Mouse (Mus musculus) midbrain, embryonic 14.5 days (tissue): ENCODE results near the gene Prok1. TPM values are rescaled to one million over a fixed set of nuclear protein-coding genes. Genes with fewer than 3 reads are reported as not detected.

Source experiments
- ATAC-seq: fragments of 200-750 bp; cut with Nextera tagmentation; 2 replicates; pipeline ENCODE4 v1.8.0; 2017; ENCODE audit warnings: moderate number of reproducible peaks, moderate library complexity; ENCODE audit not compliant: low FRiP score, low TSS enrichment
- DNase-seq: peaks from one replicate; pipeline ENCODE4 v3.0.0-alpha.2; 2015
- H3K27ac ChIP-seq: fragments of 300-500 bp; sonication (generic); replicated peaks from 2 replicates; pipeline ENCODE4 v1.5.1; 2014; ENCODE audit warnings: mild to moderate bottlenecking, low read depth, low read length, moderate library complexity
- H3K27me3 ChIP-seq: fragments of 300-500 bp; sonication (generic); 2 replicates; pipeline ENCODE4 v1.6.1; 2014; ENCODE audit warnings: low read length, control low read depth, mixed read lengths; ENCODE audit not compliant: control insufficient read depth, insufficient read depth
- H3K36me3 ChIP-seq: fragments of 300-500 bp; sonication (generic); 2 replicates; pipeline ENCODE4 v1.6.1; 2014; ENCODE audit warnings: low read length, control low read depth; ENCODE audit not compliant: control insufficient read depth, insufficient read depth
- H3K4me1 ChIP-seq: fragments of 300-500 bp; sonication (generic); 2 replicates; pipeline ENCODE4 v1.6.1; 2014; ENCODE audit warnings: mild to moderate bottlenecking, antibody characterized with exemption, low read length, control low read depth; ENCODE audit not compliant: control insufficient read depth, insufficient read depth
- H3K4me2 ChIP-seq: fragments of 300-500 bp; sonication (generic); 2 replicates; pipeline ENCODE4 v1.6.1; 2014; ENCODE audit warnings: mild to moderate bottlenecking, low read length, moderate library complexity
- H3K4me3 ChIP-seq: fragments of 300-500 bp; sonication (generic); replicated peaks from 2 replicates; pipeline ENCODE4 v1.5.1; 2014; ENCODE audit warnings: low read depth, low read length
- H3K9ac ChIP-seq: fragments of 300-500 bp; sonication (generic); replicated peaks from 2 replicates; pipeline ENCODE4 v1.6.1; 2014; ENCODE audit warnings: mild to moderate bottlenecking, low read length, moderate library complexity
- H3K9me3 ChIP-seq: fragments of 300-500 bp; sonication (generic); 2 replicates; pipeline ENCODE4 v1.6.1; 2016; ENCODE audit warnings: low read length, control low read depth, mixed read lengths; ENCODE audit not compliant: control insufficient read depth
- WGBS: fragments of 180-500 bp; shearing (Covaris S2); extraction: QIAGEN DNeasy Blood & Tissue Kit; methylation state at CpG from one replicate; pipeline ENCODE4 v1.1.7; 2014; 5-methylcytosine and 5-hydroxymethylcytosine counted together
- polyA plus RNA-seq: library from polyadenylated mRNA; unstranded; fragments of >200 nt; fragmentation: Nextera tagmentation; extraction: Ambion mirVana; gene quantifications from 2 replicates; pipeline ENCODE4 v1.2.1, GENCODE M21; 2014

Prok1 gene
- polyA plus RNA-seq, 1 experiment from 2014 or later, result 0.16 TPM

DNA sequence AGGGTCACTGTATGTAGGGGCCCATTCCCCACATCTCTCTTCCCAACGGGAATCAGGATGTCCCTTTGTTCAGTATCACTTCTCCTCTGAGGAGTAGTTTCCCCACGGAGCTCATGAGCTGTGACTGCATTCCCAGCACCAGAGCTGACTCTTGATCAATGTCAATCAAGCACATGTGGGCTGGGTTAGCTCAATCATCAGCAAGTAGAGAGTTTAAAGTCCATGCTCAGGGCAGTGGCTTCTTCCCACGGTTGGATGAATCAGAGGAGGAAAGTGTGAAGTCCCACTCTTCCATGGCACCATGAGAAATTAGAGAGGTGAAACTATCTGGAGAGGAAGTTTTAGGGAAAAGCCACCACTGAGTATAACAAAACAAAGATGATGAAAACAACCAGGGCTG lies 9.5 kb upstream of the Prok1 start:
- Histone ChIP-seq H3K9ac (no peak overlapping the region), H3K27ac (no peak overlapping the region), H3K36me3 (no peaks in the 10 kb centered on the region), H3K4me3 (no peak overlapping the region), H3K4me1 (no peaks in the 10 kb centered on the region), H3K27me3 (no peaks in the 10 kb centered on the region), H3K4me2 (no peak overlapping the region), H3K9me3 (no peaks in the 10 kb centered on the region)
- 70% methylated on average over 3 of the region's 3 CpGs for WGBS
- ATAC-seq (no peak), DNase-seq (no peak)

- no peaks in the 10 kb centered on the region for H3K36me3 ChIP-seq
- DNase-seq, result no peak
- no peak for ATAC-seq
- H3K4me2 ChIP-seq, result no peak overlapping the region
- no peak overlapping the region for H3K9ac ChIP-seq
- H3K4me3 ChIP-seq, result no peak overlapping the region
- H3K9me3 ChIP-seq, result no peaks in the 10 kb centered on the region
- WGBS, result 82% methylated on average over 6 of the region's 6 CpGs
- H3K27me3 ChIP-seq, result no peaks in the 10 kb centered on the region
- 0 out of 2 replicates have a peak, but pooled peaks cover 1% of the 10 kb centered on the region for H3K4me1 ChIP-seq
- no peak overlapping the region for H3K27ac ChIP-seq
Measured at GRCm38 (mm10) chr3:107246876-107247275, 7.4 kb upstream of the Prok1 start.

DNA sequence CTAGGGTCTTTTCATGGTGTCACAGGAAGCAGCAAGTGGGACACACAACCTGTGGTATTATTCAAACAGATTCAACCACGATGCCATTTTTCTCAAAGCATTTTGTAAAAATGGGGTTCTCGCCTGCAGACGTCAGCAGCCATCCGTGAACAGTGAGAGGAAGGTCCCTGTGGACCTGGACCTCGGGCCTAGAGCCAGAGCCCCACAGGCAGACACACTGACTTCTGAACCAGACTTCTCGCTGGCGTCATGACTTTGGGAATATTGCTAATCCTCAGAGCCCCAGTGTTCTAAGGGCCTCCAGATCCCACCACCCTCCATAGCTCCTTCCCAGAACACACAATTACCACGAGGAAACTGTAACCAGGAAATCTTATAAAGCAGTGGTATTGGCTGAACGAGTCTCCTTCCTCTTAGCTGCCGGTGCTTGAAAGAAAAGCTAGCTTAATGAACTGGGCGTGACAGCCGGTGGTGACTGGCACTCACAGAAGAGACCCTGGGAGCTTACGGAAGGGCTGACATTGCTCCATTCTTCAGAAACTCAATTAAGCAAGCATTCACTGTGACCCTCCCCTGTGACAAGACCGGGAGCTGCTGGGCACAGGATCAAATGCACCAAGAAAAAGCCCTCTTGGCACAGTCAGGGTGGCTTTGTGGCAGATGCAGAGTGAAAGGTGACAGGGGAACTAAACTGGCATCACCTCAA lies 2.0 kb upstream of the Prok1 start:
- Histone ChIP-seq H3K27ac (no peak overlapping the region), H3K27me3 (no peaks in the 10 kb centered on the region), H3K9ac (no peak overlapping the region), H3K4me3 (no peak overlapping the region), H3K9me3 (no peaks in the 10 kb centered on the region), H3K4me2 (0 out of 2 replicates have a peak overlapping the region, but pooled peaks have one; percentile 7), H3K36me3 (no peaks in the 10 kb centered on the region), H3K4me1 (0 out of 2 replicates have a peak, but pooled peaks cover 6% of the 10 kb centered on the region)
- ATAC-seq (no peak), DNase-seq (peak; percentile 46)
- WGBS, result 25% methylated on average over 14 of the region's 14 CpGs

GRCm38 (mm10) chr3:107238471-107238980 lies 981 bp downstream of the Prok1 start:
- Histone ChIP-seq H3K9me3 (no peaks in the 10 kb centered on the region), H3K4me3 (no peak overlapping the region), H3K4me2 (no peak overlapping the region), H3K9ac (no peak overlapping the region), H3K4me1 (0 out of 2 replicates have a peak, but pooled peaks cover 6% of the 10 kb centered on the region), H3K36me3 (no peaks in the 10 kb centered on the region), H3K27me3 (no peaks in the 10 kb centered on the region), H3K27ac (no peak overlapping the region)
- 87% methylated on average over 8 of the region's 8 CpGs for WGBS
- DNase-seq (no peak), ATAC-seq (no peak; the same call in 1 of the 2 replicates)

DNA sequence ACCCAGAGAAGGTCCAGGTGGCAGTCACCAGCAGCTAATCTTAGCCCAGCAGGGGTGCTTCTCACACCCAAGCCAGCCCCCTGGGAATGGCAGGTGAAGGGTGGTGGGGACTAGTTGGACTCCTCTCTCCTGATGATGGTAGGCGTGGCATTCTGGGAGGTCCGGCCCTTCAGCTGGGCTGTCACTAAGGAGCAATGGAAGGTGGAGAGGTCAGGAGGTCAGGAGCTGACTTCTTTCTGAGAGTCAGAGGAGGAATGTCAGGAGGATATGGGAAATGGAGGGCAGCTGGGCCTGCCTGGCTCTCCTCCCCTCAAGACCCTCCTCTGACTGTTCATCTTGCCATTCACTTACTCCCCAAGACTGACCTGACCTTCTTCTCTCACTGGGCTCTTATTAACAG lies 1.5 kb downstream of the Prok1 start:
- Histone ChIP-seq H3K9me3 (no peaks in the 10 kb centered on the region), H3K4me2 (no peak overlapping the region), H3K4me1 (0 out of 2 replicates have a peak, but pooled peaks cover 6% of the 10 kb centered on the region), H3K27me3 (no peaks in the 10 kb centered on the region), H3K4me3 (no peak overlapping the region), H3K36me3 (no peaks in the 10 kb centered on the region), H3K27ac (no peak overlapping the region), H3K9ac (no peak overlapping the region)
- no peak for ATAC-seq
- no peak for DNase-seq
- 30% methylated on average over 2 of the region's 2 CpGs for WGBS

DNA sequence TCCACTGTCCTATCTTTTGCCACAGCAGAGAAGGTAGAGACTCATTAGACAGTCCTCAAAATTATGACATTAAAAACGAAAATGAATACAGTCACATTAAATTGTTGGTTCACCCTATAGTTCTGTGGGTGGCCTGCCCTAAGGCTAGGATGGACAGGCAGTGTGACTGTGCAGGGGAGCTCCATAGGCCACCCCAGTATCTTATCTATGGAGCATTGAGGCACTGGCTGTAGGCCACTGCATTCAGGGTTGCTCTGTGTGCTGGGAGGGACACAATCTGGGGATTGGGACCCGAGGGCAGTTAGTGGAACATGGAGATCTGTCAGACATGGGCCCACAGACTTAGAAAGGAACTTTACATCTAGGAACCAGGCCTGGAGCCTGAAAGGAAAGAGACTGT lies 5.6 kb downstream of the Prok1 start:
- no peak overlapping the region for H3K27ac ChIP-seq
- H3K27me3 ChIP-seq, result no peaks in the 10 kb centered on the region
- WGBS, result 27% methylated on average over 2 of the region's 2 CpGs
- H3K9me3 ChIP-seq, result no peaks in the 10 kb centered on the region
- no peak for DNase-seq
- ATAC-seq, result peak; percentile 5; the same call in 1 of the 2 replicates
- H3K4me1 ChIP-seq, result no peaks in the 10 kb centered on the region
- no peak overlapping the region for H3K4me2 ChIP-seq
- H3K9ac ChIP-seq, result no peak overlapping the region
- H3K36me3 ChIP-seq, result no peaks in the 10 kb centered on the region
- H3K4me3 ChIP-seq, result no peak overlapping the region

DNA sequence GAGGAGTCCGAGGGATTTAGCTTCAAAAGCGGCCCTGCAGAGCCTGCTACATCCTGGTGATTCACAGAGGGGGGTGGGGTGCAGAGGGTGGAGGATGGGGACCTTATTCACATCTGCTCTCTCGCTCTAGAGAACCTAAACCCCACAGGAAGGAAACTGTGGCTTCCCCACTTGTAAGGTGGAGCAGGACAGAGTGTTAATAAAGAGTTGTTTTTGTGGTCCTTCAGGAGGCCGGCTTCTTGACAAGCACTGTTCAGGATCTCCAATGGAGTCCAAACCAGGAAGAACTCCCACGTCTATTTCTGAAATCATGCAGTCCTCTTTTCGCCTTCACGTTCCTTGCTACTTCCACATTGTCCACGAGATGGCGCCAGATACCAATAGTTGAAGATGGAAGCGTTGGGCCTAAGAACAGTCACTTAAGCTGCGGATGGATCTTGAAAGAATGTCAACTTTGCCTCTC lies 6.1 kb downstream of the Prok1 start:
- Histone ChIP-seq H3K4me1 (no peaks in the 10 kb centered on the region), H3K9ac (no peak overlapping the region), H3K27me3 (no peaks in the 10 kb centered on the region), H3K27ac (no peak overlapping the region), H3K4me3 (no peak overlapping the region), H3K9me3 (no peaks in the 10 kb centered on the region), H3K4me2 (no peak overlapping the region), H3K36me3 (no peaks in the 10 kb centered on the region)
- WGBS, result 6% methylated on average over 11 of the region's 11 CpGs
- ATAC-seq, result peak; percentile 49
- DNase-seq, result peak; percentile 94

- Histone ChIP-seq H3K27me3 (no peaks in the 10 kb centered on the region), H3K27ac (no peak overlapping the region), H3K36me3 (no peaks in the 10 kb centered on the region), H3K9ac (no peak overlapping the region), H3K4me2 (no peak overlapping the region), H3K9me3 (no peaks in the 10 kb centered on the region), H3K4me1 (no peaks in the 10 kb centered on the region), H3K4me3 (no peak overlapping the region)
- no peak for DNase-seq
- ATAC-seq, result no peak
- 63% methylated on average over 4 of the region's 4 CpGs for WGBS
Measured at GRCm38 (mm10) chr3:107231202-107231601, 8.3 kb downstream of the Prok1 start.

- Histone ChIP-seq H3K27ac (no peak within 1 kb of the TSS), H3K4me2 (no peak within 1 kb of the TSS), H3K4me1 (no peaks in the 10 kb centered on the region), H3K36me3 (no peaks in the 10 kb centered on the region), H3K27me3 (no peaks in the 10 kb centered on the region), H3K4me3 (no peak within 1 kb of the TSS), H3K9me3 (no peaks in the 10 kb centered on the region), H3K9ac (no peak within 1 kb of the TSS)
- 69% methylated on average over 1 of the region's 1 CpGs for WGBS
- DNase-seq, result no peak
- ATAC-seq, result no peak
Measured at GRCm38 (mm10) chr3:107230527-107230926, 9.0 kb downstream of the Prok1 start, which contains the start of gene A630076J17Rik. TSS of gene A630076J17Rik (plus strand) at chr3:107230614.
